Mouse (Mus musculus) limb, embryonic 12.5 days (tissue): ENCODE data around the gene Thy1. TPM values are rescaled to one million over a fixed set of nuclear protein-coding genes. Genes with fewer than 3 reads are reported as not detected.
A peak's percentile ranks its signal among the peaks of the same experiment; 100 is the strongest.

Experiments used
- ATAC-seq: fragments of 200-750 bp; cut with Nextera tagmentation; 2 replicates; pipeline ENCODE4 v1.8.0; 2017; ENCODE audit warnings: low read depth, moderate TSS enrichment; ENCODE audit not compliant: insufficient number of reproducible peaks, insufficient read depth, low FRiP score, low TSS enrichment
- H3K27ac ChIP-seq: fragments of 300-500 bp; sonication (generic); 2 replicates; pipeline ENCODE4 v1.5.1; 2016; ENCODE audit warnings: mild to moderate bottlenecking, moderate library complexity
- H3K27me3 ChIP-seq: fragments of 300-500 bp; sonication (generic); 2 replicates; pipeline ENCODE4 v1.6.1; 2016; ENCODE audit warnings: mild to moderate bottlenecking, moderate library complexity
- H3K36me3 ChIP-seq: fragments of 300-500 bp; sonication (generic); 2 replicates; pipeline ENCODE4 v1.6.1; 2016; ENCODE audit warnings: mild to moderate bottlenecking, moderate library complexity
- H3K4me1 ChIP-seq: fragments of 300-500 bp; sonication (generic); replicated peaks from 2 replicates; pipeline ENCODE4 v1.6.1; 2016
- H3K4me2 ChIP-seq: fragments of 300-500 bp; sonication (generic); 2 replicates; pipeline ENCODE4 v1.6.1; 2016; ENCODE audit warnings: mild to moderate bottlenecking, moderate library complexity
- H3K4me3 ChIP-seq: fragments of 300-500 bp; sonication (generic); replicated peaks from 2 replicates; pipeline ENCODE4 v1.5.1; 2016; ENCODE audit warnings: mild to moderate bottlenecking
- H3K9ac ChIP-seq: fragments of 300-500 bp; sonication (generic); replicated peaks from 2 replicates; pipeline ENCODE4 v1.6.1; 2016; ENCODE audit warnings: mild to moderate bottlenecking, moderate library complexity
- H3K9me3 ChIP-seq: fragments of 300-500 bp; sonication (generic); 2 replicates; pipeline ENCODE4 v1.6.1; 2016; ENCODE audit warnings: mild to moderate bottlenecking, moderate library complexity
- WGBS: fragments of 180-500 bp; shearing (Covaris S2); methylation state at CpG from one replicate; pipeline ENCODE4 v1.1.7; 2016; 5-methylcytosine and 5-hydroxymethylcytosine counted together
- polyA plus RNA-seq: library from polyadenylated mRNA; unstranded; fragments of >200 nt; fragmentation: Nextera tagmentation; extraction: Ambion mirVana; gene quantifications from 2 replicates; pipeline ENCODE4 v1.2.1, GENCODE M21; 2016

Gene Thy1
- polyA plus RNA-seq, 1 experiment from 2014 or later = not detected

DNA sequence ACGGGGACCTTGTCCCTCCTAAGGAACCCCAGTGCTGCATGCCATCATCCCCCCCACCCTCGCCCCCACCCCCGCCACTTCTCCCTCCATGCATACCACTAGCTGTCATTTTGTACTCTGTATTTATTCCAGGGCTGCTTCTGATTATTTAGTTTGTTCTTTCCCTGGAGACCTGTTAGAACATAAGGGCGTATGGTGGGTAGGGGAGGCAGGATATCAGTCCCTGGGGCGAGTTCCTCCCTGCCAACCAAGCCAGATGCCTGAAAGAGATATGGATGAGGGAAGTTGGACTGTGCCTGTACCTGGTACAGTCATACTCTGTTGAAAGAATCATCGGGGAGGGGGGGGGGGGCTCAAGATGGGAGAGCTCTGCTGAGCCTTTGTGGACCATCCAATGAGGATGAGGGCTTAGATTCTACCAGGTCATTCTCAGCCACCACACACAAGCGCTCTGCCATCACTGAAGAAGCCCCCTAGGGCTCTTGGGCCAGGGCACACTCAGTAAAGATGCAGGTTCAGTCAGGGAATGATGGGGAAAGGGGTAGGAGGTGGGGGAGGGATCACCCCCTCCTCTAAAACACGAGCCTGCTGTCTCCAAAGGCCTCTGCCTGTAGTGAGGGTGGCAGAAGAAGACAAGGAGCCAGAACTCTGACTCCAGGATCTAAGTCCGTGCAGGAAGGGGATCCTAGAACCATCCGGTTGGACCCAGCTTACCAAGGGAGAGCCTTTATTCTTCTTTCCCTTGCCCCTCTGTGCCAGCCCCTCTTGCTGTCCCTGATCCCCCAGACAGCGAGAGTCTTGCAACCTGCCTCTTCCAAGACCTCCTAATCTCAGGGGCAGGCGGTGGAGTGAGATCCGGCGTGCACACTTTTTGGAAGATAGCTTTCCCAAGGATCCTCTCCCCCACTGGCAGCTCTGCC, 4.6 kb downstream of the Thy1 start:
- H3K4me2 ChIP-seq = no peak overlapping the region; the same call in 1 of the 2 replicates
- no peak for ATAC-seq

DNA sequence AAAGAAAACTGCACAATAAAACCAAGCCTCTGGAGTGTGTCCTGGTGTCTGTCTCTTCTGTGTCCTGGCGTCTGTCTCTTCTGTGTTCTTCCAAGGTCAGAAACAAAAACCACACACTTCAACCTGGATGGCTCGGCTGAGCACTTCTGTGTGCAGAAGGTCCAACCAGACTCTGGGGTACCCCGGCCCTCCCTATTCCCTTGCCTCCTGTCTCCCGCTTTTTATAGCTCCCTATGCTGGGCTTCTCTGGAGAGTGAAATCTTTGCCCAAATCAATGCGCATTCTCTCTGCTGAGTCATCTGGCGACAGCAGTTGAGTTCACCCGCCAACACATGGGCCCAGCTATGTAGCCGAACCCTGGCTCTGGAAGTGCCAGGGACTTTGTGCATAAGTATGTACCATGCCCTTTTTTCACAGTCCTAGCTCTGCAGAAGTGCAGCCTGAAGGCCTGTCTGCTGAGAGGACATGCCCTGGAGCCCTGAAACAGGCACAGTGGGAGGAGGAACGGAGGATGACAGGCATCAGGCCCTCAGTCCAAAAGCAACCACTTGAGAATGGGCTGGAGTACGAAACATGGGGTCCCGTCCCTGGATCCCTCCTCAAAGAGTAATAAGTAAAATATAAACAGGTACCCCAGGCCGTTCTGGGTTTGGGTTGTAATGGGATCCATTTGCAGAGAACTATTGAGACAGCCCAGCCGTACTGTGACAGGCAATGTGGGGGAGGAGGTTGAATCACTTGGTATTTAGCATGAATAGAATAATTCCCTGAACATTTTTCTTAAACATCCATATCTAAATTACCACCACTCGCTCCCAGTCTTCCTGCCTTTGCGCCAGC, 5.6 kb downstream of the Thy1 start:
- no peak for ATAC-seq
- WGBS = 77% methylated on average over 15 of the region's 15 CpGs
- no peak overlapping the region for H3K4me2 ChIP-seq
- H3K9ac ChIP-seq = no peak overlapping the region
- H3K27me3 ChIP-seq = peaks cover 33% of the 10 kb centered on the region
- H3K4me3 ChIP-seq = no peak overlapping the region
- H3K9me3 ChIP-seq = no peaks in the 10 kb centered on the region
- no peaks in the 10 kb centered on the region for H3K36me3 ChIP-seq
- no peak overlapping the region for H3K27ac ChIP-seq
- H3K4me1 ChIP-seq = peaks cover 4% of the 10 kb centered on the region

More for the DNA sequence above, 4.6 kb downstream of the Thy1 start:
- Histone ChIP-seq H3K27me3 (peaks cover 42% of the 10 kb centered on the region), H3K4me3 (no peak overlapping the region), H3K9ac (no peak overlapping the region), H3K4me1 (peaks cover 12% of the 10 kb centered on the region), H3K27ac (no peak overlapping the region), H3K36me3 (no peaks in the 10 kb centered on the region), H3K9me3 (no peaks in the 10 kb centered on the region)
- WGBS = 69% methylated on average over 14 of the region's 14 CpGs

- Histone ChIP-seq H3K4me1 (no peaks in the 10 kb centered on the region; the same call in 1 of the 2 replicates), H3K36me3 (no peaks in the 10 kb centered on the region), H3K9ac (no peak overlapping the region), H3K27ac (no peak overlapping the region), H3K27me3 (peaks cover 25% of the 10 kb centered on the region), H3K4me3 (no peak overlapping the region), H3K9me3 (no peaks in the 10 kb centered on the region), H3K4me2 (no peak overlapping the region)
- 87% methylated on average over 8 of the region's 8 CpGs for WGBS
- ATAC-seq = no peak
These were observed 6.4 kb downstream of the Thy1 start for GRCm38 (mm10) chr9:44049381-44050165.

GRCm38 (mm10) chr9:44052855-44053254, 9.7 kb downstream of the Thy1 start:
- peaks cover 5% of the 10 kb centered on the region; the same call in 1 of the 2 replicates for H3K27me3 ChIP-seq
- H3K4me2 ChIP-seq = no peak overlapping the region
- H3K4me1 ChIP-seq = no peaks in the 10 kb centered on the region
- H3K9me3 ChIP-seq = 0 out of 2 replicates have a peak, but pooled peaks cover 3% of the 10 kb centered on the region
- no peak overlapping the region for H3K9ac ChIP-seq
- no peak overlapping the region for H3K4me3 ChIP-seq
- WGBS = 64% methylated on average over 3 of the region's 3 CpGs
- ATAC-seq = no peak
- no peaks in the 10 kb centered on the region for H3K36me3 ChIP-seq
- H3K27ac ChIP-seq = no peak overlapping the region

GRCm38 (mm10) chr9:44053936-44054335, 10.8 kb downstream of the Thy1 start:
- H3K9ac ChIP-seq = no peak overlapping the region
- H3K4me2 ChIP-seq = no peak overlapping the region
- ATAC-seq = no peak
- no peak overlapping the region for H3K4me3 ChIP-seq
- no peak overlapping the region for H3K27ac ChIP-seq
- WGBS = 90% methylated on average over 1 of the region's 1 CpGs
- no peaks in the 10 kb centered on the region for H3K4me1 ChIP-seq
- H3K27me3 ChIP-seq = no peaks in the 10 kb centered on the region
- 0 out of 2 replicates have a peak, but pooled peaks cover 3% of the 10 kb centered on the region for H3K9me3 ChIP-seq
- no peaks in the 10 kb centered on the region for H3K36me3 ChIP-seq

GRCm38 (mm10) chr9:44058606-44059005, 15.4 kb downstream of the Thy1 start:
- Histone ChIP-seq H3K36me3 (no peaks in the 10 kb centered on the region), H3K9me3 (0 out of 2 replicates have a peak, but pooled peaks cover 3% of the 10 kb centered on the region), H3K4me2 (no peak overlapping the region), H3K27ac (no peak overlapping the region), H3K27me3 (no peaks in the 10 kb centered on the region), H3K4me1 (no peaks in the 10 kb centered on the region), H3K4me3 (no peak overlapping the region), H3K9ac (no peak overlapping the region)
- WGBS = 83% methylated on average over 6 of the region's 6 CpGs
- no peak for ATAC-seq

- ATAC-seq = no peak
These were observed 22.0 kb downstream of the Thy1 start for GRCm38 (mm10) chr9:44065177-44065576.

DNA sequence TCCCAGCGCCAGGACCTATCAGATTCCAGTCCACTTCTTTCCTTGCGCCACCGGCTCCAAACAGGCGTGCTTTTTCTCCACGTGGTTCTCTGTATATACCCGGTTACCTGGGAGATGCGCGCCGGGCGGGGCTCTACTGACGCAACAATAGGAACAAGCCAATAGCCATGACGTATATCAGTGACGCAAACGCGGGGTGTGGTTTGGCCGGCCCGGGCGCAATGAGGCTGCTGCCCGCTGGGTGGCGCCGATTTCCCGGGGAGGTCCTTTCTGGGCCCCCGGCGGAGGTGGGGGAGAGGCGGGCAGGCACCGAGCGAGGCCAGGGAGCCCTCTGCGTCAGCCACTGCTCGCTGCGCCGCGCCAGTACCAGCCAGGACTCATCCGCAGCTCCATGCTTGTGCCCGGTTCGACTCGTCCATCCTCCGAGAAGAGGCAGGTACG, 23.6 kb downstream of the Thy1 start, which contains the start of gene Usp2:
Gene Usp2, plus strand, starts transcription at position 237 of the 441 bp plus-strand sequence.
- peak within 1 kb of the TSS; percentile 90 for H3K4me2 ChIP-seq
- no peaks in the 10 kb centered on the region for H3K36me3 ChIP-seq
- peaks cover 23% of the 10 kb centered on the region for H3K4me1 ChIP-seq
- peaks cover 18% of the 10 kb centered on the region for H3K27me3 ChIP-seq
- peak within 1 kb of the TSS; percentile 57 for H3K9ac ChIP-seq
- under 1% methylated on average over 38 of the region's 38 CpGs for WGBS
- peak; percentile 96 for ATAC-seq
- H3K27ac ChIP-seq = no peak within 1 kb of the TSS
- H3K4me3 ChIP-seq = peak within 1 kb of the TSS; percentile 49
- no peaks in the 10 kb centered on the region for H3K9me3 ChIP-seq

More at GRCm38 (mm10) chr9:44065177-44065576, 22.0 kb downstream of the Thy1 start:
- Histone ChIP-seq H3K9me3 (no peaks in the 10 kb centered on the region), H3K4me3 (no peak overlapping the region), H3K4me2 (no peak overlapping the region), H3K9ac (no peak overlapping the region), H3K27ac (no peak overlapping the region), H3K27me3 (peaks cover 12% of the 10 kb centered on the region), H3K36me3 (no peaks in the 10 kb centered on the region), H3K4me1 (peaks cover 10% of the 10 kb centered on the region)
- 46% methylated on average over 1 of the region's 1 CpGs for WGBS

DNA sequence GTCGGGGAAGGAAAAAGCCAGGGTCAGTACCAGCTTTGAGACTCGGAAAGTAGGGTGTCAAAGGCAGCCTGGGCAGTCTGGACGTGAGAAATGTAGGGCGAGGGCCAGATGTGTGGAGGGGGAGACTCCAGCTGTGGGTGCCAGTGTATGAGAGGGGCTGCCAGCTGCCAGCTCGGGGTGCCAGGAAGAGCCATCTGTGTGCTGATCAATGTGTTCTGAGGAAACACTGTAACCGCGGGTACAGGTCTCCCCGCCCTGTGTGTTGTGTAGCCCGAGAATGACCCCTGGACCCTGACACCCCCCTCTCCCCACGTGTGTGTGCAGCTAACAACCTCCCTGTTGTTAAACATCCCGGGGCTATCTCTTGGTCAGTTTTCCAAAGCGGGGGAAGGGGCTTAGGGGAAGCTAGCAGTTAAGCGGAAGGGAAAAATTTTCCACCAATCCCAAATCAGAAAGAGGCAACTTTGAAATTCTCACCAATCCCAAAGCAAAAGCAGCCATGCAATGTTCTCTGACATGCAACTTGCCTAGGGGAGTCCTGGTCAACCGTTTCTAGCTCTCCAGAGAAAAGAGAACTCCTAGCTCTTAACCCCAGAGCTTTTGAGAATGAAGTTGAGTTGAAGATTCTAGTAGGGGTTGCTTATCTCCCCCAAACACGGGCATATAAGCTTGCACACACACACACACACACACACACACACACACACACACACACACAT, 24.2 kb downstream of the Thy1 start:
- peak overlapping the region; percentile 90 for H3K4me2 ChIP-seq
- 7% methylated on average over 15 of the region's 15 CpGs for WGBS
- peak overlapping the region; percentile 57 for H3K9ac ChIP-seq
- ATAC-seq = peak; percentile 41; the same call in 1 of the 2 replicates
- no peak overlapping the region for H3K27ac ChIP-seq
- peaks cover 18% of the 10 kb centered on the region for H3K27me3 ChIP-seq
- H3K36me3 ChIP-seq = no peaks in the 10 kb centered on the region
- peaks cover 29% of the 10 kb centered on the region for H3K4me1 ChIP-seq
- no peaks in the 10 kb centered on the region for H3K9me3 ChIP-seq
- peak overlapping the region; percentile 49 for H3K4me3 ChIP-seq

- no peaks in the 10 kb centered on the region for H3K36me3 ChIP-seq
- H3K27ac ChIP-seq = no peak overlapping the region
- no peak overlapping the region for H3K4me3 ChIP-seq
- no peaks in the 10 kb centered on the region for H3K9me3 ChIP-seq
- H3K4me2 ChIP-seq = peak overlapping the region; percentile 90
- WGBS = 72% methylated on average over 6 of the region's 6 CpGs
- peaks cover 18% of the 10 kb centered on the region for H3K27me3 ChIP-seq
- peaks cover 35% of the 10 kb centered on the region for H3K4me1 ChIP-seq
- H3K9ac ChIP-seq = no peak overlapping the region
- ATAC-seq = no peak
These were observed 24.8 kb downstream of the Thy1 start for GRCm38 (mm10) chr9:44067960-44068330.
